Mouse (Mus musculus): ENCODE results near the gene Clec12a. TPM values are rescaled to one million over a fixed set of nuclear protein-coding genes. Genes with fewer than 3 reads are reported as not detected.

Gene Clec12a
- polyA plus RNA-seq, 1 experiment = 0.63 TPM

DNA sequence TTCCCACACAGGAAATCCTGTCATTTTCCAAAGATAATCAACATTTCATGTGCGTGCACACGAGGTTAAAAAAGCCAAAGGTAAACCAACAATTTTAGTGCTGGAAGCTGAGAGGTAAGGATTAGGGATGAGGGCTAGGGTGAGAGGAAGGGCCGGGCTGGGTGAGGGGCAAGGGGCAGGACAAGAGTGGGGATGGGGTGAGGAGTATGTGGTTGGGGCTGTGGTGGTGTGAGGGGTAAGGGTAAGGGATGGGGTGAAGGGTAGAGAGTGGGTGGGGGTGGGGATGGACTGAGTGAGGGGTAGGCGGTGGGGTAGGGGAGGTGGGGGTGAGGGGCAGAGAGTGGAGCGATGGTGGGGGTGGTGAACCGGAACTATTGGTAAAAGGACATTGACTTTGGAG is 51.2 kb downstream of the Clec12a start:
- H3K27ac ChIP-seq (ENCODE audit: insufficient read depth, low read length) = no peak overlapping the region
- no peak overlapping the region for H3K4me3 ChIP-seq (ENCODE audit: insufficient read depth, low read length)
- TF ChIP-seq POLR2A (IDR thresholded peaks at IDR 0.05; ENCODE audit: extremely low read depth, insufficient read depth, low read length) (no peak), CTCF (IDR thresholded peaks at IDR 0.05; ENCODE audit: extremely low read depth, insufficient read depth, low read length) (no peak)
- H3K4me1 ChIP-seq (ENCODE audit: control insufficient read depth, insufficient read depth, low read length) = no peaks in the 10 kb centered on the region

DNA sequence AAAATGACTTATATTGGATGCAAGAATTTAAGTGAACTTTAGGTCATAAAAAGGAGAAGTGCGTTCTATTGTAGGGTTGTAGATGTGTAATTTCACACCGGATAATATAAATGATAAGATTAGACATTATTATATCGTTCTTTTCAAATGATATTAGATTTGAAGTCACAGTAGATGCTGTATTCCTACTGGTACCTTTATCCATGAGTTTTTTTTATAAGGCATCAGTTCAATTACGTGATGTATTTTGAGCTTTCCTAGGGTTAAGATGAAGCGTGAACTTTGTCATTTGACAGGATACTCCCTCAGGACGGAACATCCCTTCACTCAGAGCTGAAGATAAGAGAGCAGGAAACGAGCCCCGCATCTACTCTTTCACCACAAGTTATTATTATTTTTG is 54.5 kb downstream of the Clec12a start, which contains the start of gene Clec1b:
Gene Clec1b (plus strand): TSS at position 301 of the 400 bp plus-strand sequence.
- Histone ChIP-seq H3K4me3 (ENCODE audit: insufficient read depth, low read length) (no peak within 1 kb of the TSS), H3K27ac (ENCODE audit: insufficient read depth, low read length) (no peak within 1 kb of the TSS), H3K4me1 (ENCODE audit: control insufficient read depth, insufficient read depth, low read length) (no peaks in the 10 kb centered on the region)
- no peak for TF ChIP-seq CTCF (IDR thresholded peaks at IDR 0.05; ENCODE audit: extremely low read depth, insufficient read depth, low read length)
- TF ChIP-seq POLR2A (IDR thresholded peaks at IDR 0.05; ENCODE audit: extremely low read depth, insufficient read depth, low read length) = no peak

DNA sequence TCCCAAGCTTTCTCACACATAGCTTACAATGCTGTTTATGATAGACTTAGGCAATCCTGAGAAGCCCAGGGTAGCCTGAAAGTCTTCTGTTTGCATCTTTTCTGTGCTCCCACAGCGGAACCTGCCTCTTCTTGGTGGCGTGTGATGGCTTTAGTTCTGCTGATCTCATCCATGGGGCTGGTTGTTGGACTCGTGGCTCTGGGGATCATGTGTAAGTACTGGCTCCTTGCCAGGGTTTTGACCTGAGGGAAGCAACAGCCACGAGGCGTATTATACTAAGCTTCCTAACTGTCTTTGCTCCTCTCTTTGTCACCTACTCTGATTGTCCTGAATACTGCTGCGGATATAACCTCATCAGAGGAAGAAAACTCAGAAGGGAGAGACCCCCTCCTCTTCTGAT is 57.5 kb downstream of the Clec12a start:
- no peaks in the 10 kb centered on the region for H3K4me1 ChIP-seq (ENCODE audit: control insufficient read depth, insufficient read depth, low read length)
- no peak overlapping the region for H3K27ac ChIP-seq (ENCODE audit: insufficient read depth, low read length)
- TF ChIP-seq CTCF (IDR thresholded peaks at IDR 0.05; ENCODE audit: extremely low read depth, insufficient read depth, low read length) = no peak
- no peak for TF ChIP-seq POLR2A (IDR thresholded peaks at IDR 0.05; ENCODE audit: extremely low read depth, insufficient read depth, low read length)
- H3K4me3 ChIP-seq (ENCODE audit: insufficient read depth, low read length) = no peak overlapping the region

DNA sequence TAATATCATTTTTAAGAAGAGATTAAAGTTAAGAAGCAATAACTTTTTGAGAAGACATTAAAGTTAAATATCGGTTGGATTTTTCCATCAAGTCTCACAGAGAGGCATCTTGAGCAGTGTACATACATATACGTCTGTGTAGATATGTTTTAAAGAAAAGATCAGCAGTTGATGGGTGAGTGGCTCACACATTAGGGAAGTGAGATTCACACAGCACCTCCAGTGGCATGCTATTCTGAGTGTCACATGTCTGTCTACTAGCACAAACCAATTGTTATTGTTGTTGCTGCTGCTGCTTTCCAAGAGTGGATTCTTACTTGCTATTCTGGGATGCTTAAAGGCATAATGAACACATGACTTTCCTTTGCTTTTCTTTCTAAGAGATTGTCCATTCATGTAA is 59.9 kb downstream of the Clec12a start:
- Histone ChIP-seq H3K4me1 (ENCODE audit: control insufficient read depth, insufficient read depth, low read length) (no peaks in the 10 kb centered on the region), H3K27ac (ENCODE audit: insufficient read depth, low read length) (no peak overlapping the region), H3K4me3 (ENCODE audit: insufficient read depth, low read length) (no peak overlapping the region)
- no peak for TF ChIP-seq POLR2A (IDR thresholded peaks at IDR 0.05; ENCODE audit: extremely low read depth, insufficient read depth, low read length)
- no peak for TF ChIP-seq CTCF (IDR thresholded peaks at IDR 0.05; ENCODE audit: extremely low read depth, insufficient read depth, low read length)

DNA sequence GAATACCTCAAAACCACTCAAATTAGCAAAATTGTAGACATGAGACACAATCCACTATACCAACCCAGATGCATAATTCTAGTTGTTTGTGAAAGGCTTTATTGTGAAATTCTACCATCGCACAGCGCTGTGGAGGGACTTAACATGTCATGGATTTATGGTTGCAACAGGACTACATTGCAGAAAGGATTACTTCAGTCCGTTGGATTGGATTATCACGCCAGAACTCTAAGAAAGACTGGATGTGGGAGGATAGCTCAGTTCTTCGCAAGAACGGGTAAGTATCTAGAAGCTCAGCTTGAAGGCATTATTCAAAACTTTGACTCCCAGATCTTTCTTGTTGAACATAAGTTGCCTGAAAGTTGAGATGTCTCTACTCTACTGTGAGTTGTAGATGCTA is 60.9 kb downstream of the Clec12a start:
- H3K27ac ChIP-seq (ENCODE audit: insufficient read depth, low read length) = no peak overlapping the region
- H3K4me3 ChIP-seq (ENCODE audit: insufficient read depth, low read length) = no peak overlapping the region
- no peak for TF ChIP-seq CTCF (IDR thresholded peaks at IDR 0.05; ENCODE audit: extremely low read depth, insufficient read depth, low read length)
- no peak for TF ChIP-seq POLR2A (IDR thresholded peaks at IDR 0.05; ENCODE audit: extremely low read depth, insufficient read depth, low read length)
- no peaks in the 10 kb centered on the region for H3K4me1 ChIP-seq (ENCODE audit: control insufficient read depth, insufficient read depth, low read length)

DNA sequence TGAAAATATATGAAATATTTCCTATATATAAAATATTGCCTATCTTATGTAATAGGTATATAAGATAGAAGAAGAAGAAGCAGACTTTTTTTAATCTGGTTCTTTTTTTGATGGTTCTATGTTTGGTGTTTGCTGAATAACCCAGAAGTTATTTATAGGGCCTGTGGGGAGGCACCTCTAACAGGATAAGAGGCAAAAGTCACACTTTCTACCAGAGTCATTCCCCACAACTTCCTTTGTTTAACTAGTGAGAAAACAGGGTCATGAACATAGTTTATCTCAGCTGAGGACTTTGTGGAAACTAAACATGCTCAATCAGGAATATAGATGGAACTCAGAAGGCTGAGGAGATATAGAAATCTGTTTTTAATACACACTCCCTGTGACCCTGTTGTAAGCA is 63.5 kb downstream of the Clec12a start:
- Histone ChIP-seq H3K4me3 (ENCODE audit: insufficient read depth, low read length) (no peak overlapping the region), H3K27ac (ENCODE audit: insufficient read depth, low read length) (no peak overlapping the region), H3K4me1 (ENCODE audit: control insufficient read depth, insufficient read depth, low read length) (no peaks in the 10 kb centered on the region)
- TF ChIP-seq CTCF (IDR thresholded peaks at IDR 0.05; ENCODE audit: extremely low read depth, insufficient read depth, low read length) = no peak
- TF ChIP-seq POLR2A (IDR thresholded peaks at IDR 0.05; ENCODE audit: extremely low read depth, insufficient read depth, low read length) = no peak

DNA sequence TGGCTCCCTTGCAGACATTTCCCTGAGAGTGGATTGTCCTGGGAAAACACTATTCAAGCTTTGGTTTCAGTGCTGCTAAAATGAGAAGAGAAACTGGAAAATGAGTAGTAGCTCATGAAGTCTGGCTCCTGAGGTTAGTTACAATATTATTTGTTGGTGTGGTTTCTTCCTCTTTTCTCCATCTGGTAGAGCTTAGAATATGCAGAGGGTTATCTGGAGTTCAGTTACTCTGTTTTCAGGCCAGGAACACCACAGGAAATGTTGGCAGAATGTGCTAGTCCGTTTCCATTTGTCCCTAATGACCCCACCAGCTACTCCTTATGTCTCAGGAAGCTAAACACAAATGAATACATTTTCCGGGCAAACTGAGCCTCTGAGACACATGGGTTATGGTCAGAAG is 64.8 kb downstream of the Clec12a start:
- Histone ChIP-seq H3K27ac (ENCODE audit: insufficient read depth, low read length) (no peak overlapping the region), H3K4me1 (ENCODE audit: control insufficient read depth, insufficient read depth, low read length) (no peaks in the 10 kb centered on the region), H3K4me3 (ENCODE audit: insufficient read depth, low read length) (no peak overlapping the region)
- TF ChIP-seq CTCF (IDR thresholded peaks at IDR 0.05; ENCODE audit: extremely low read depth, insufficient read depth, low read length) = no peak
- no peak for TF ChIP-seq POLR2A (IDR thresholded peaks at IDR 0.05; ENCODE audit: extremely low read depth, insufficient read depth, low read length)

DNA sequence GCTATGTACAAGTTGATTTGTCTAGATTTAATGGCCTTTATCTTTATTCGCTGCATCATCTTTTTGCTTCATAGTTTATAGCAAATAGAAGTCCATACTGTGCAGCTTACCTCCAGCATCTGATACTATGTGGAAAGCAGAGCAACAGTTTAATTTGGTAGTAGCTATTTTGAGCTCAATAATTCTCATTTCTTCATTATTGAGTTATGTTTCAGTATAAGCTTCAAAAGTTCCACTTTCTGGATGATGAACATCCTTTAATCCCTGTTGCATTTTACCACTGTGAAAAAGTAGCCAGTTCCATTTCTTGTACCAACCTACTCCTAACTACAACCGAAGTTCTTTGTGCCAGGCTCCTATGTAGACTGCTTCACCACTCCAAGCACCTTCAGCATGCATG is 66.1 kb downstream of the Clec12a start, which contains the start of gene Clec9a:
Gene Clec9a (plus strand): TSS at position 301 of the 400 bp plus-strand sequence.
- no peak within 1 kb of the TSS for H3K27ac ChIP-seq (ENCODE audit: insufficient read depth, low read length)
- TF ChIP-seq POLR2A (IDR thresholded peaks at IDR 0.05; ENCODE audit: extremely low read depth, insufficient read depth, low read length) (no peak), CTCF (IDR thresholded peaks at IDR 0.05; ENCODE audit: extremely low read depth, insufficient read depth, low read length) (no peak)
- no peaks in the 10 kb centered on the region for H3K4me1 ChIP-seq (ENCODE audit: control insufficient read depth, insufficient read depth, low read length)
- no peak within 1 kb of the TSS for H3K4me3 ChIP-seq (ENCODE audit: insufficient read depth, low read length)

DNA sequence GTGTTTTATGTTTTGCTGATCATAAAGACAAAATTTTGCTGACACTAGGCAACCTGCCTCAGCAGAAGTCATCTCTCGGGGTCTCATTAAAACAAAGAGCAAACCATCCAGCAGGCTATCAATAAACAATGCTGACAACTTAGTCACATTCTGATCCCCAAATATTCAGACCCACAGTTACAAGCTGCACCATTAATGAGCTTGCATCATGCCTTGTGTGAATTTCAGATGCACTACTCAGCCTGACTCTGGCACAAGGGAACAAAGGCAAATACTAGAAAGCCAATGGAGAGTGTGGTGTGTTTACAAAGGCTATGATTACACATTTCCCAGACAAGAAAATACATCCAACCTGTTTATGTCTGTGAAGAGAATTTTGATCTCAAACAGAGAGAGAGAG is 71.7 kb downstream of the Clec12a start:
- TF ChIP-seq CTCF (IDR thresholded peaks at IDR 0.05; ENCODE audit: extremely low read depth, insufficient read depth, low read length) (no peak), POLR2A (IDR thresholded peaks at IDR 0.05; ENCODE audit: extremely low read depth, insufficient read depth, low read length) (no peak)
- H3K4me3 ChIP-seq (ENCODE audit: insufficient read depth, low read length) = no peak overlapping the region
- no peak overlapping the region for H3K27ac ChIP-seq (ENCODE audit: insufficient read depth, low read length)
- H3K4me1 ChIP-seq (ENCODE audit: control insufficient read depth, insufficient read depth, low read length) = no peaks in the 10 kb centered on the region

Other genes starting within 250 kb of the Clec12a start
- gene Clec2e, start 241.8 kb upstream of the Clec12a start, polyA plus RNA-seq (2012; rRNA removed) = not detected in 2 replicates
- gene Clec2d, start 162.1 kb upstream of the Clec12a start, polyA plus RNA-seq (2012; rRNA removed) = 15.6 and 16.0 TPM in 2 replicates
- not detected in 2 replicates for gene Cd69, start 67.3 kb upstream of the Clec12a start, polyA plus RNA-seq (2012; rRNA removed)
- gene 4922502D21Rik, start 10.9 kb upstream of the Clec12a start, polyA plus RNA-seq (2012; rRNA removed) = not detected in 2 replicates
- gene Clec12b, start 43.2 kb downstream of the Clec12a start, polyA plus RNA-seq (2012; rRNA removed) = 0.06 and 0.19 TPM in 2 replicates
- 0.10 TPM in 1 of 2 replicates, not detected in the other for gene Clec1b, start 54.6 kb downstream of the Clec12a start, polyA plus RNA-seq (2012; rRNA removed)
- gene Clec9a, start 66.2 kb downstream of the Clec12a start, polyA plus RNA-seq (2012; rRNA removed) = not detected in 2 replicates
- gene Clec1a, start 109.3 kb downstream of the Clec12a start, polyA plus RNA-seq (2012; rRNA removed) = 0.47 and 0.73 TPM in 2 replicates
- gene Olr1, start 164.5 kb downstream of the Clec12a start, polyA plus RNA-seq (2012; rRNA removed) = not detected in 2 replicates
- gene Tmem52b, start 169.9 kb downstream of the Clec12a start, polyA plus RNA-seq (2012; rRNA removed) = not detected in 2 replicates
- gene Gabarapl1, start 190.5 kb downstream of the Clec12a start, polyA plus RNA-seq (2012; rRNA removed) = 580 and 605 TPM in 2 replicates
- 0.08 and 0.13 TPM in 2 replicates for gene Klre1, start 235.2 kb downstream of the Clec12a start, polyA plus RNA-seq (2012; rRNA removed)
- gene Klrd1, start 249.1 kb downstream of the Clec12a start, polyA plus RNA-seq (2012; rRNA removed) = 0.30 TPM in 1 of 2 replicates, not detected in the other